Mouse (Mus musculus) bone marrow, adult 2 months (tissue): ENCODE data around the gene Dppa2. TPM values are rescaled to one million over a fixed set of nuclear protein-coding genes. Genes with fewer than 3 reads are reported as not detected.

Source experiments
- H3K27ac ChIP-seq: fragments of 200-500 bp; 2 replicates; pipeline ENCODE4 v1.5.1; 2012; ENCODE audit warnings: low read depth, mild to moderate bottlenecking, control low read depth, inconsistent platforms, low read length; ENCODE audit not compliant: control insufficient read depth, poor library complexity, insufficient read depth
- H3K4me1 ChIP-seq: fragments of 200-500 bp; 2 replicates; pipeline ENCODE4 v1.6.1; 2011; ENCODE audit warnings: low read length; ENCODE audit not compliant: control insufficient read depth, insufficient read depth
- H3K4me3 ChIP-seq: fragments of 200-500 bp; replicated peaks from 2 replicates; pipeline ENCODE3; 2011; ENCODE audit warnings: mild to moderate bottlenecking, low read depth, low read length, control low read depth; ENCODE audit not compliant: control insufficient read depth
- CTCF ChIP-seq: fragments of 200-500 bp; IDR thresholded peaks from 2 replicates; pipeline ENCODE4 v1.5.1; 2011; ENCODE audit warnings: low read length, control low read depth; ENCODE audit not compliant: control insufficient read depth, insufficient read depth
- POLR2A ChIP-seq: fragments of 200-500 bp; IDR thresholded peaks from 2 replicates; pipeline ENCODE4 v1.6.1; 2011; ENCODE audit warnings: low read depth, mild to moderate bottlenecking, control low read depth, low read length, borderline replicate concordance; ENCODE audit not compliant: control insufficient read depth
- WGBS: fragments of 180-500 bp; shearing (Covaris S2); methylation state at CpG from one replicate; pipeline ENCODE4 v1.1.7; 2018; 5-methylcytosine and 5-hydroxymethylcytosine counted together
- polyA plus RNA-seq: library from polyadenylated mRNA; stranded (reverse); fragments of >200 nt; gene quantifications from 2 replicates; pipeline ENCODE4 v1.2.4, GENCODE M21; 2011; ENCODE audit warnings: low replicate concordance; ENCODE audit not compliant: missing spikeins, insufficient read depth, insufficient read length

Dppa2 gene
- polyA plus RNA-seq: 0.92 and 4.8 TPM in 2 replicates

- TF ChIP-seq POLR2A (no peak), CTCF (no peak)
- WGBS: 76% methylated on average over 7 of the region's 7 CpGs
- Histone ChIP-seq H3K27ac (no peak within 1 kb of the TSS), H3K4me3 (no peak within 1 kb of the TSS), H3K4me1 (no peaks in the 10 kb centered on the region)
Measured at GRCm38 (mm10) chr16:48303509-48303908, at the start of gene Dppa2. Gene Dppa2, plus strand, starts transcription at chr16:48303908.

- H3K4me3 ChIP-seq: no peak overlapping the region
- no peak for TF ChIP-seq CTCF
- no peak for TF ChIP-seq POLR2A
- H3K27ac ChIP-seq: no peak overlapping the region
- 65% methylated on average over 5 of the region's 5 CpGs for WGBS
- H3K4me1 ChIP-seq: no peaks in the 10 kb centered on the region
Measured at GRCm38 (mm10) chr16:48254584-48254983, 49.1 kb upstream of the Dppa2 start.

- TF ChIP-seq CTCF (no peak), POLR2A (no peak)
- no peak overlapping the region for H3K4me3 ChIP-seq
- H3K4me1 ChIP-seq: no peaks in the 10 kb centered on the region
- WGBS: 4% methylated on average over 4 of the region's 4 CpGs
- H3K27ac ChIP-seq: no peak overlapping the region
Measured at GRCm38 (mm10) chr16:48259519-48259918, 44.2 kb upstream of the Dppa2 start.

- Histone ChIP-seq H3K4me3 (no peak overlapping the region), H3K27ac (no peak overlapping the region), H3K4me1 (no peaks in the 10 kb centered on the region)
- 76% methylated on average over 1 of the region's 1 CpGs for WGBS
- TF ChIP-seq POLR2A (no peak), CTCF (no peak)
Measured at GRCm38 (mm10) chr16:48262901-48263300, 40.8 kb upstream of the Dppa2 start.

- H3K4me3 ChIP-seq: no peak overlapping the region
- no peak overlapping the region for H3K27ac ChIP-seq
- no peaks in the 10 kb centered on the region for H3K4me1 ChIP-seq
- TF ChIP-seq CTCF (no peak), POLR2A (no peak)
- 80% methylated on average over 4 of the region's 4 CpGs for WGBS
Measured at GRCm38 (mm10) chr16:48265856-48266255, 37.9 kb upstream of the Dppa2 start.

- Histone ChIP-seq H3K4me3 (no peak overlapping the region), H3K27ac (no peak overlapping the region), H3K4me1 (no peaks in the 10 kb centered on the region)
- WGBS: 76% methylated on average over 4 of the region's 4 CpGs
- TF ChIP-seq CTCF (no peak), POLR2A (no peak)
Measured at GRCm38 (mm10) chr16:48276940-48277339, 26.8 kb upstream of the Dppa2 start.

GRCm38 (mm10) chr16:48280883-48281282 lies 22.8 kb upstream of the Dppa2 start:
- WGBS: 70% methylated on average over 4 of the region's 4 CpGs
- H3K4me3 ChIP-seq: no peak overlapping the region
- TF ChIP-seq CTCF: no peak
- TF ChIP-seq POLR2A: no peak

GRCm38 (mm10) chr16:48282801-48283200 lies 20.9 kb upstream of the Dppa2 start:
- WGBS: 54% methylated on average over 1 of the region's 1 CpGs
- TF ChIP-seq POLR2A (no peak), CTCF (no peak)
- Histone ChIP-seq H3K27ac (no peak overlapping the region), H3K4me1 (no peaks in the 10 kb centered on the region), H3K4me3 (no peak overlapping the region)

More at GRCm38 (mm10) chr16:48280883-48281282, 22.8 kb upstream of the Dppa2 start:
- H3K4me1 ChIP-seq: no peaks in the 10 kb centered on the region
- H3K27ac ChIP-seq: no peak overlapping the region

- no peak for TF ChIP-seq POLR2A
- TF ChIP-seq CTCF: no peak
- H3K4me3 ChIP-seq: no peak within 1 kb of the TSS
- H3K4me1 ChIP-seq: no peaks in the 10 kb centered on the region
- no peak within 1 kb of the TSS for H3K27ac ChIP-seq
- 72% methylated on average over 4 of the region's 4 CpGs for WGBS
Measured at GRCm38 (mm10) chr16:48283517-48283916, 20.2 kb upstream of the Dppa2 start, which contains the start of gene Dppa4. Gene Dppa4, plus strand, starts transcription at chr16:48283733.
